Mouse (Mus musculus) left cerebral cortex, adult 9 months (tissue): ENCODE results near the gene Dcst2.
A peak's percentile ranks its signal among the peaks of the same experiment; 100 is the strongest.

Source experiments
- DNase-seq, 2 experiments: peaks; one replicate each; pipeline ENCODE4 v3.0.0; 2022; ENCODE audit warnings: low spot score in 2 of 2

Dcst2 gene

DNA sequence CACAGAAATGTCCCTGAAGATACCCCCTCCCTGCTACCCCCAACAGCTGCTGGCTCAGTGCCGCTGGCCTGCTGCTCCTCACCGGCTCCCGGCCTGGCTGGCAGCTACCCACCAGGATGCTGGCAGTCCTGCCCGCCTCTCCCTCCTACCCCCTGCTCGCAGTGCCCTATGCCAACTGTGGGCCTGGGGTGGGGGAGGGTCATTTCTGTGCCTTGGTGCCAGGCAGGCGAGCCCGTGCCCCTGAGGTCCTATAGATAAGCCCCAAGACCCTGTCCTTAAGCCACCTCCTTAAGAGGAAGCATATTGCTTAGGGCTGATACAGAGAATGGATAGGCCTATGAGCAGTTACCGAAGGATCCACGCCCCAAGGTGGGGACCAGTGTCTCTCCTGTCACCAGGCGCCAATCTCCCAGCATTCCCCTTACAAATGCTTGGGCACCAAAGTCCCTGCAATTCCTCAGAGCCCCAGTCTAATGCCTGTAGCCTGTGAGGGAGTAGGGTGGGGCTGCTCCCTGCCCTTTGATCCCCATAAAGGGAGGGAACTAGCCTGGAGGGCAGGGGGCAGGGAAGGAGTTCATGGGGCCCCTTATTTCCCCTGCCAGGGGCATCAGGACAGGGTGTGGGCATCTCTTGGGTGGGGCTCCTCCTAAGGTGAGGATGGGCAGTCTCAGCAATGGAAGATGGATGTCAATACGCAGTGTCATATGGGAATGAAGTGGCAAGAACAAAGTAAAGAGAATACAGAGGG lies 26.5 kb downstream of the Dcst2 start:
- DNase-seq = peak in 1 of 2 experiments; percentile 43

GRCm38 (mm10) chr3:89388901-89389740 lies 27.3 kb downstream of the Dcst2 start:
- DNase-seq = peak in 1 of 2 experiments; percentile 32

- no peak for DNase-seq
Observed at GRCm38 (mm10) chr3:89390111-89390515, 28.3 kb downstream of the Dcst2 start.

- no peak for DNase-seq
Observed at GRCm38 (mm10) chr3:89390699-89391662, 29.2 kb downstream of the Dcst2 start.

- peak in 1 of 2 experiments; percentile 37 for DNase-seq
Observed at GRCm38 (mm10) chr3:89391663-89392511, 30.1 kb downstream of the Dcst2 start.

- no peak for DNase-seq
Observed at GRCm38 (mm10) chr3:89392871-89393311, 31.1 kb downstream of the Dcst2 start.

DNA sequence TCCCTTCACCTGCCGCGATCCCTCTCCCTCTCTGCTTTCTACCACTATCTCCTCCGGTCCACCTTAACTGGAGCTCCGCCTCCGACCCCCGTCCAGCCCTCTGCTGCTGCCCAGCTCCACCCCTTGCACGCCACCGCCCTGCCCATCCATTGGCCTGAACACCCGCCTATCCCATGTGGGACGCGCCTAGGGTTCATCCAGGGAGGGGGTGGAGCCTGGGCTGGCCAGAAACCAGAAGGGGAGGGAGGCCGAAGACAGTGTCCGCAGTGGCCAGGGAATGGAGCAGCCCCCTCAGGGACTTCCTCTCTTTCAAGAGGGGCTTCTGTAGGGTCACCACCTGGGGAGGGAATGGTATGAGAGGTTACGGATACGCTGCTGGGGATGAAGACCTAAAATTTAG lies 31.8 kb downstream of the Dcst2 start:
- peak; percentile 91 to 97 for DNase-seq

GRCm38 (mm10) chr3:89394006-89394893 lies 32.5 kb downstream of the Dcst2 start, which contains the start of gene Zbtb7b:
TSS of gene Zbtb7b (minus strand) at chr3:89394776.
- DNase-seq = peak in 1 of 2 experiments; percentile 61

- DNase-seq = peak in 1 of 2 experiments; percentile 66
Observed at GRCm38 (mm10) chr3:89394894-89395256, 33.1 kb downstream of the Dcst2 start.

DNA sequence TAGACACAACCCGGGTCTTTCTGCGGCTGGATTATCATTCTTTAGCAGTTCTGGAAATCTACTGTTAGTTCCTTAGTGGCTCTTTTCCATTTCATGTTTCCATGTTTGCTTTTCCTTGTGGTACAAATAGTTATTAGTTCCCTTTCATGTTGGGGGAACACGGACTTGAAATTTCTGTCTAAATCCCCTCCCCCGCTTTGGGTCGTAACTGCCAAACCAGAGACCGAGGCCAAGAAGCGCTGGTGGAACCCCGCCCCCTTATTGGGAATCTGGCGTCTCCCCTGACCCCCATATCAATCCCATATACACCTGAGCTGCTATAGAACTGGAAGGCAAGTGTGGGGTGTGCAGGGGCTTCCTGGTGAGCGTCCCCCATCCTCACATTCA lies 33.6 kb downstream of the Dcst2 start:
- DNase-seq = no peak

GRCm38 (mm10) chr3:89395806-89396653 lies 34.3 kb downstream of the Dcst2 start:
- peak in 1 of 2 experiments; percentile 61 for DNase-seq

GRCm38 (mm10) chr3:89396654-89397005 lies 34.9 kb downstream of the Dcst2 start:
- DNase-seq = no peak

GRCm38 (mm10) chr3:89401329-89401728 lies 39.6 kb downstream of the Dcst2 start:
- DNase-seq = no peak

DNA sequence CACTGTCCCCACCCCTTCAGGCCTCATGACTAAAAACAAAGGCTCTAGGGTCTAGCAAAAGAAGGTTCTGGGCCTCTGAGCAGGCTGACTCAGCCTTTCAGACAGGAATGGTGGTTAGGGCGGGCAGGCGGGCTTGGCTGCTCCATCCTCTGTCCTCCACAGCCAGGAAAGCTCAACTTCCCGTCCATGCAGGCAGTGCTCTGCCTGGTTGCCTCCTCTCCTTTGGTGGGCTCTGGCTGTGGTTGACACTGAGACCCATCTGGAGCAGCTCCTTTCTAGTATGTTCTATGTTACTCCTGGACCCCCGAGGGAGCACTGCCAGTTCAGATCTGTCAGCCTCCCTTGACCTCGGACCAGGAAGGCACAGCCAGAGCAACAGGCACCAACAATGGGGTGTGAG lies 40.9 kb downstream of the Dcst2 start, which contains the start of gene Lenep:
Gene Lenep (minus strand): TSS at position 101 of the 400 bp plus-strand sequence.
- no peak for DNase-seq

DNA sequence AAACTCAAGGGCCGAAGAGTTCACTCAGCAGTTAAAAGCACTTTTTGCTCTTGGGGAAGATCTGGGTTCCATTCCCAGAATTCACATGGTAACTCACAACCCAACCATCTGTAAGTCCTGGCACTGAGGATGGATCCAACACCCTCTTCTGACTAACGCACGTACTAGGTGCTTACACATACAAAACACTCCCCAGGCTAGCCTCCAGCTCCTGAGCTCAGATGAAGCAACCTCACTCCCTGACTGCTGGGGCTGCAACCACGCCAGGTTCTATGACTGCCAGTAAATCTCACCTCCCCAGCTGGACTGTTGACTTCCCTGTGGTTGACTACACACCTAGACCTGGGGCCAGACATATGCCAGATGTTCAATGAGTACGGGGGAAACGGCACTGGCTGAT lies 45.1 kb downstream of the Dcst2 start:
- no peak for DNase-seq

DNA sequence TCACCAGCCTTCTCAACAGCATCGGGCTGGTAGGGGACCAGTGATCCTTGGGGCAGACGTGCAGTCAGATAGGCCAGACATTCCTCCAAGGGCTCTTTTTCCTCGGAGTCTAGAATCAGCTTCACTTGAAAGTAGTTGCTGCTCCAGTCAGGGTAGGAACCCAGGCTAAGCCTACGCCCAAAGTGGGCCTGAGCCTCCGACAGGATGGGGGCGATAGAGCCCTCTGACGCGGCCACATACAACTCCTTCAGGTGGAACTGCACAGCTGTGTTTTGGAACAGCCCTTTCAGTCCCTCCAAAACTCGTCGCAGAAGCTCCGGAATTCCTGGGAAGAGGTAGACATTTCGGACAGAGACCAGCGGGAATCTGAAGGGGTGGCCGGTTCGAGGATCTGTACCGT lies 46.7 kb downstream of the Dcst2 start:
- DNase-seq = no peak

DNA sequence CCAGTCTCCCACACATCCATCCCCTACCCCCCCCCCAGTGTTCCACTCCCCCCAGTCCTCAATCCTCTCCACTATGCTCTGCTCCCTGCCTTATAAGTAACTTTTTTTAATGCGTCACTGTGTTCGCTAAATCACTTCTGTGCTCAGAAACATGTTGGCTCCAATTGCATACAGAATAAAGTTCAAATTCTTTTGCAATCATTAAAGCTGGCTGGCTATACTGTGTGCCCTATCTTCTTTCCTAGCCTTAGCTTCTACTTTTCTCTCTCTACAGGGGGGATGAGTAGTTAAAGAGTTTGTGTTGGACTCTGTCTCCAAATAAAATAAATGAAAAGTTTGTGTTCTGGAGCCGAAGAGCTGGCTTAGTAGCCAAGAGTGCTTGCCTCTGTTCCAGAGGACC lies 47.9 kb downstream of the Dcst2 start:
- DNase-seq = no peak

DNA sequence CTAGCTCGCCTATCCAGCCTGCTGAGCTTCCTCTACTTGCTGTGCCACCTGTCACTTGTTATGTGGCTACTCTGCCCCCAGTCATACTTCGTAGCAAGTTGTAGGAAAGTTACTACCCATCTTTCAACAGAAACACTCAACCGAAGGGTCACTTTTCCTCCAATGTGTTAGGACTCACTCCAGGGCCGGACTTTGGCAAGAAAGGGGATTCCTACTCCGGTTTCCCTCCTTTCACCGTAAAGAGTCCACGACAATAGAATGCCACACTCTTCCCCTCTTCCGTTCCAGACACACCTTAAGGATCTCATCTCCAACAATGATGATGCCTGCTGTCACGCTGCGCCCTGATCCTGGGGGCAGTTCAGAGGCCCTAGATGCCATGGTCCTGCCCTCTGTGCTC lies 49.1 kb downstream of the Dcst2 start:
- DNase-seq = no peak
